Mouse (Mus musculus): Measurements from ENCODE around the gene Kpna2. TPM values are rescaled to one million over a fixed set of nuclear protein-coding genes. Genes with fewer than 3 reads are reported as not detected.
A peak's percentile ranks its signal among the peaks of the same experiment; 100 is the strongest.
"Not testable (repeated sequence)": the region's sequence is repeated elsewhere in the genome, so short reads cannot be mapped to it uniquely, and the experiment has no call there.

The Kpna2 gene
- polyA plus RNA-seq, 1 experiment from 2014 or later: 799 TPM

DNA sequence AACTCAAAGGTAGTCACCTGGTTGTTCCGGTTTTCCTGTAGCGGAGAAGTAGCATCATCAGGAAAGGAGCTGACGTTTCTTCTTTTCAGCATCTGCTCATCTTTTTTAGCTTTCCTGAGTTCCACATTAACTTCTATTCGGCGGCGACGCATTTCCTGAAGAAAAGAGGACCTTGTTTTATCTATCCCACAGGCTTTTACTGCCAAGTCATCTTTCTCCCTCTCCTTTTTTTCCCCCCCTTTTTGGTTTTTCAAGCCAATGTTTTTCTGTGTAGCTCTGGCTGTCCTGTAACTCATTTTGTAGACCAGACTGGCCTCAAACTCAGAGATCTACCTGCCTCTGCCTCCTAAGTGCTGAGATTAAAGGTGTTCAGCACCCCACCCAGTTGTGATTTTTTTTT is 2.8 kb downstream of the Kpna2 start:
- Histone ChIP-seq H3K4me1 (peaks cover 45% of the 10 kb centered on the region), H3K4me3 (peak overlapping the region; percentile 99; the same call in 1 of the 2 replicates), H3K36me3 (replicated peaks) (peaks cover 68% of the 10 kb centered on the region)
- DNase-seq (ENCODE audit: extremely low spot score, low spot score); H3K27me3 ChIP-seq (ENCODE audit: poor library complexity, severe bottlenecking); H3K27ac ChIP-seq; H3K9me3 ChIP-seq: not testable (repeated sequence)
- 95% methylated on average over 7 of the region's 7 CpGs for WGBS

DNA sequence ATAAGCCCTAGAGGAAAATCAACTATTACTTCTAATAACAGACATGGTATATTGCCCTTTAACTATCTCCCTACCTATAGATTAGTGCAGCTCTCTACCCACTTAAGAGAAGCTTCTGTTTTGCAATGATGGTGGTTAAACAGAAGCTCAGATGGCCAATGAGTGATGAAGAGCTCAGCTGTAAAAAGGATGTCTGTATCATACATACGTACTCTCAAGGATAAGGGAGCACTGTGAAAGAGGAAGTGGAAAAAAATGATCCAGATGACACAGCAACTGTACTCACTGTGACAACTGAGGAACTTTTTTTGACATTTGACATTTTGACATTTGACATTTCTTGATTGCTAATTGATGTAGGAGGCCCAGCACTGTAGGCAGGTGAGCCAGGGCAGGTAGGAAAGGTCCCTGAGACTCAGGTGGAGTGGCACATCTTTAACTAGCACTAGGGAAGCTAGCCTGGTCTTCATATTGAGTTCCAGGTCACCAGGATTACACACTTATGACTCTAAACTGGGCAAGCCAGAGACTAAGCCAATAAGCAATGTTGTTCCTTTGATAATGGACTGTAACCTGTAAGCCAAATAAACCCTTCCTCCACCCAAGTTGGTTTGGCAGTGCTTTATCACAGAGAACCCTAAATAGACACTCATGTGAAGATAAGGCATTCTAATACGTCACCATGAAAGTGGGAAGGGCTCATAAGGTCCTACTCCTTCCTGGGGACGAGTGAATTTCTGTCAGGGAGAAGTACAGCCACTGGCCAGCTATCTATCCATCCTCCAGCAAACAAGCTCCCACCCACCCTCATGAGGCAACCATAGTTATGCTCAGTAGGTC is 4.9 kb downstream of the Kpna2 start:
- no peak for DNase-seq (ENCODE audit: extremely low spot score, low spot score)
- Histone ChIP-seq H3K4me3 (0 out of 2 replicates have a peak overlapping the region, but pooled peaks have one; percentile 7), H3K4me1 (peaks cover 35% of the 10 kb centered on the region), H3K27me3 (ENCODE audit: poor library complexity, severe bottlenecking) (no peaks in the 10 kb centered on the region), H3K27ac (no peak overlapping the region), H3K36me3 (replicated peaks) (peaks cover 88% of the 10 kb centered on the region), H3K9me3 (no peaks in the 10 kb centered on the region)
- 86% methylated on average over 3 of the region's 3 CpGs for WGBS

DNA sequence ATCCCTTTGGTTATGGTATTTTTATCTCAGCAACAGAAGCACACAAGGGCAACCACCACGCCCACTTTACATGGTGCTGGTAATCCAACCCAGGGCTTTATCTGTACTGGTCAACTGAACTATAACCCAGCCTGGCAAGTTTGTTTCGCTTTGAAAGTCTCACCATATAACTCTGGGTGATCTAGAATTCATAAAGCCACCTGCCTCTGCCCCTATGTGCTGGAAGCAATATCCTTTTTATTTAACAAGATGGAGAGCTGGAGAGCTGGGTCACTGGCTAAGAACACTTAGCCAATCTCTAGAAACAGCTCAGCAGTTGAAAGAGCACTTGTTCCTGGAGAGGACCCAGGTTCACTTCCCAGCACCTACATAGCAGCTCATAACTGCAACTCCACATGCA is 12.0 kb downstream of the Kpna2 start:
- Histone ChIP-seq H3K4me3 (no peak overlapping the region), H3K27me3 (ENCODE audit: poor library complexity, severe bottlenecking) (no peaks in the 10 kb centered on the region), H3K9me3 (no peaks in the 10 kb centered on the region), H3K36me3 (replicated peaks) (peaks cover 84% of the 10 kb centered on the region), H3K4me1 (peaks cover 2% of the 10 kb centered on the region), H3K27ac (no peak overlapping the region)
- no peak for DNase-seq (ENCODE audit: extremely low spot score, low spot score)
- WGBS: 93% methylated on average over 2 of the region's 2 CpGs

DNA sequence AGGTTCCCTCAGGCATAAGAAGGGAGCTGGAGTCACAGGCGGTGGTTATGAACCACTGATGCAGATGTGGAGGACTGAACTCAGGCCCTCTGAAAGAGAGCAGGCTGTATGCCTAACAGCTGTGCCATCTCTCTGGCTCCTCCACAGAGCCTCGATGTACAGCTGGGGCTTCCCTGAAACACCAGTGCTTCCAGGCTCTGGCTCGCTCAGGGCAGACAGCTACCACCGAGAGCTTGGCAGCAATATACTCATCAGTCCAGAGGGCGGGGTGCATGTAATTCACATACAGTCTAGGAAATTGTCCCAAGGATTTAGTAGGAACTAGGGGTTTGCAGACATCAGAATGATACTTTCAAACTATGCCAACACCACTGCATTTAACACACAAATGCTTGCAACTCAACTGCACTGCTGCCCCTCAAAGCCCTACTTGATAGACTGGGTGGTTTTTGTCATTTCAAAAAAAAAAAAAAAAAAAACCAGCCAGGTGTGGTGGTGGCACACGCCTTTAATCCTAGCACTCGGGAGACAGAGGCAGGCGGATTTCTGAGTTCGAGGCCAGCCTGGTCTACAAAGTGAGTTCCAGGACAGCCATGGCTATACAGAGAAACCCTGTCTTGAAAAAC is 13.2 kb downstream of the Kpna2 start:
- H3K36me3 ChIP-seq (replicated peaks): peaks cover 71% of the 10 kb centered on the region
- H3K9me3 ChIP-seq; H3K27me3 ChIP-seq (ENCODE audit: poor library complexity, severe bottlenecking); H3K27ac ChIP-seq; H3K4me3 ChIP-seq; DNase-seq (ENCODE audit: extremely low spot score, low spot score): not testable (repeated sequence)
- peaks cover 13% of the 10 kb centered on the region for H3K4me1 ChIP-seq
- WGBS: 93% methylated on average over 9 of the region's 9 CpGs

DNA sequence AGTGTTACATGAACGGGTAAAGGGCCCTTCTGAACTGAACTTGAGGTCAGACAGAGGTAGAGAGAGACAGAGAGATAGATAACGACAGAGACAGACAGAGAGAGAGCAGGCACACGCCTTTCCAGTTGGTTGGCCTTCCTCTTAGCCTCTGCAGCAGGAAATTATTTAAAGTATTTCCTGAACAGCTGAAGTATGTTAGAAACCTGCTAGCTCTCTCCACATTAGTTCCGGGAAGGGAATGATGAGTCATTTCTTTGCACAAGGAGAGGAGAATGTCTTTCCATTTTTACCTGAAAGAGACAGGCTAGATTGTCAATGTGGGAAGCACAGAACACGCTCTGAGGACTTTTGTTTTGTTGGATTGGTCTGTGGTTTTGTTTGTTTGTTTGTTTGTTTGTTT is 17.0 kb downstream of the Kpna2 start:
- Histone ChIP-seq H3K9me3 (no peaks in the 10 kb centered on the region), H3K4me3 (no peak overlapping the region), H3K4me1 (peaks cover 13% of the 10 kb centered on the region), H3K27ac (no peak overlapping the region), H3K36me3 (replicated peaks) (peaks cover 36% of the 10 kb centered on the region), H3K27me3 (ENCODE audit: poor library complexity, severe bottlenecking) (no peaks in the 10 kb centered on the region)
- 69% methylated on average over 5 of the region's 5 CpGs for WGBS
- DNase-seq (ENCODE audit: extremely low spot score, low spot score): no peak

DNA sequence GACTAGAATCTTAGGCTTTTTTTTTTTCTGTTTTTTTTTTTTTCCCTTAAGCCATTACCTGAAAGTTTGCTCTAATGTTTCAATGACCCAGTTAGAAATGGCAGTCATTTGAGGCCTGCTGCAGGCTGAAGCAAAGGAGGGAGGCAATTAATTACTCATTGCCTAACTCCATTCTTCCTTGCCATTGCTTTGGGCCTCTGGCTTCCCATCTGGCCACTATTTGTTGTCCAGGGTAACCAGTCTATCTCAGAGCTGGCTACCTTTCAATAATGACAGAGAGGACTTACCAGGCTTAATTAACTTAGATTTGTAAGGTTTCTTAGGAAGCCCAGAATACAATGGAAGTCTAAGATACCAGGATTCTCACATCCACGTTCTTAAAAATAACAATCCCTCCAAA is 17.6 kb downstream of the Kpna2 start:
- no peaks in the 10 kb centered on the region for H3K9me3 ChIP-seq
- H3K36me3 ChIP-seq (replicated peaks): peaks cover 30% of the 10 kb centered on the region
- peaks cover 13% of the 10 kb centered on the region for H3K4me1 ChIP-seq
- H3K4me3 ChIP-seq: no peak overlapping the region
- DNase-seq (ENCODE audit: extremely low spot score, low spot score): no peak
- H3K27ac ChIP-seq: no peak overlapping the region
- no peaks in the 10 kb centered on the region for H3K27me3 ChIP-seq (ENCODE audit: poor library complexity, severe bottlenecking)
- 31% methylated on average over 1 of the region's 1 CpGs for WGBS

DNA sequence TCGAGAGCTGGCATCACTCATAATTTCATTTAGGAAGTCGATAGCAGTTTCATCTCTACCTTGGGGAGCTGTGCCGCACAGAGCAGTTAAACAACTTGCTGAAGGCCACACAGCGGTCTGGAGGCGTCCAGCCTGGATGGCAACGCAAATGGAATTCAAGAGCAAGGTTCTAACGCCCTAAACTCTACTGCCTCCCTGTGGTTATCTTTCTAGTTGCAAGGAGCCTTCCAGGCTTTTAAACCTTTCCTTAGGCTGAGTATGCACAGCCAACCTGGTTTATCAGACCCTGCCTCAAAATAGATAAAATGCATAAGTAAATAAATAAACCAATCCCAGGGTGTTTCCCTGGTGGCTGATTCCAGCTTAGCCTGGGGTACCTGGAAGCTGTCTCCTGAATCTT is 18.9 kb downstream of the Kpna2 start:
- H3K27ac ChIP-seq: no peak overlapping the region
- H3K36me3 ChIP-seq (replicated peaks): peaks cover 18% of the 10 kb centered on the region
- H3K4me1 ChIP-seq: peaks cover 13% of the 10 kb centered on the region
- DNase-seq (ENCODE audit: extremely low spot score, low spot score): peak; percentile 37
- H3K27me3 ChIP-seq (ENCODE audit: poor library complexity, severe bottlenecking): no peaks in the 10 kb centered on the region
- no peak overlapping the region for H3K4me3 ChIP-seq
- no peaks in the 10 kb centered on the region for H3K9me3 ChIP-seq
- WGBS: 30% methylated on average over 7 of the region's 7 CpGs

DNA sequence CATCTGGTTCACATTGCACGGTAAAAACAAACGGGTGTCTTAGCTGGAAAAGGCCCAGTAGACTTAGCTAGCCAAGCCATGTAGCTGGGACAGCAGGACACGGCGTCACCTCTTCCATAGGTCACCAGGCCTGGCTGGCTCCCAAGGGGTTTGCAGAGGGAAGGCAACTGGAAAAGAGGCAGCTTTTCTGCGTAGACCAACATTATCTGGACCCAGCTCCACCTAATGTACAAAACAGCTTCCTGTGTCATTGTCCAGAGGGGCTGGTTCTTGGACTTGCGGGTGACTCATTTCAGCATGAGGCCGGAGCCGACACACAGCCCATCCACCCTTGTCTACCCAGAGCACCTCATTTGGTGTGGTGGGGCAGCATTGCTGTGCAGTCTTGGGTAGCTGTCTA is 23.1 kb downstream of the Kpna2 start:
- no peaks in the 10 kb centered on the region for H3K9me3 ChIP-seq
- WGBS: 88% methylated on average over 8 of the region's 8 CpGs

DNA sequence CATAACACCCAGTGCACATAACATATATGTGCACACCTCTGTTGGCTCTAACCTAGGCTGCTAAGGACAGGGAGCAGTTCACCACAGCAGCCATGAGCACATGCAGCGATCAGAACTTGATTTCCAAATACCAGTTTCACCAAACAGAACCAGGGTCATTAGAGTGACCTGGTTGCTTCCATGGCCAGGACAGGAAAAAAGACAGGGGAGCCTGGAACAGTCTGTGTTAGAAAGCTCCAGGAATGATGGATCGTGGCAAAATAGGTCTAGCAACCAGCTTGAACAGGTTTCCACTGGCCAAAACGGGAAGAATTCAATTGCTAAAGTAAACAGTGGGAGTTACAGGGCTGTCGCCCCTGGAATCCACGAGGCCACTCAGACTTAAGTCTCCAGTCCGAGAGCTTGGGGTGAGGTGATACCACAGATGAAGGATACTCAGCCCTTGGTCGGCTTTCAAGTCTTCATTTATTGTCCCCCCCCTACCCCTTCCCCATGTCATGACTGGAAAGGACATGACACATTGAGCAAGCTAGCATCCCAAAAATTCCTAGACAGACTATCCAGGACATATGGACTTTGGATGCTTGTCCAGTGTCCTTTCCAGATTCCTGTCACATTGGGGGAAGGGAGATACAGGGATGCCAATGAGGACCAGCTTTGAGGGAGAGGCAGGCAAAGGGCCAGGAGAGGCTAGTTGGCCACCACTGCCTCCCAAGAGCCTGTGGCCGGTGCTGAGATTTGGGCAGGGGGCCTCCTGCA is 23.7 kb downstream of the Kpna2 start:
- Histone ChIP-seq H3K27me3 (ENCODE audit: poor library complexity, severe bottlenecking) (no peaks in the 10 kb centered on the region), H3K27ac (no peak overlapping the region), H3K4me1 (no peaks in the 10 kb centered on the region), H3K4me3 (no peak overlapping the region), H3K9me3 (no peaks in the 10 kb centered on the region), H3K36me3 (replicated peaks) (no peaks in the 10 kb centered on the region)
- no peak for DNase-seq (ENCODE audit: extremely low spot score, low spot score)
- 78% methylated on average over 8 of the region's 8 CpGs for WGBS

More for the DNA sequence above, 23.1 kb downstream of the Kpna2 start:
- Histone ChIP-seq H3K27me3 (ENCODE audit: poor library complexity, severe bottlenecking) (no peaks in the 10 kb centered on the region), H3K4me1 (no peaks in the 10 kb centered on the region), H3K27ac (no peak overlapping the region), H3K4me3 (no peak overlapping the region), H3K36me3 (replicated peaks) (no peaks in the 10 kb centered on the region)
- no peak for DNase-seq (ENCODE audit: extremely low spot score, low spot score)

DNA sequence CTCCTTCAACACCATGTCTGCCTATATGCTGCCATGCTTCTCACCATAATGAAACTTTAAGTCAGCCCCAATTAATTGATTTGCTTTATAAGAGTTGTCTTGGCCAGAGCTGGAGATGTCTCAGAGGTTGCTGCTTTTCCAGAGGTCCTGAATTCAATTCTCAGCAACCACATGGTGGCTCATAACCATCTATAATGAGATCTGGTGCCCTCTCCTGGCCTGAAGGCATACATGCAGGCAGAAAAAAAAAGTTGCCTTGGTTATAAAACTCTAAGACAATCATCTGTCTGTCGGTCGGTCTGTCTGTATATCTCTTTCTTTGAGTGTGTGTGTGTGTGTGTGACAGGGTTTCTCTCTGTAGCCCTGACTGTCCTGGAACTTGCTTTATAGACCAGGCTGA is 24.9 kb downstream of the Kpna2 start:
- Histone ChIP-seq H3K27ac (no peak overlapping the region), H3K9me3 (no peaks in the 10 kb centered on the region), H3K36me3 (replicated peaks) (no peaks in the 10 kb centered on the region), H3K4me3 (no peak overlapping the region), H3K27me3 (ENCODE audit: poor library complexity, severe bottlenecking) (no peaks in the 10 kb centered on the region), H3K4me1 (no peaks in the 10 kb centered on the region)
- DNase-seq (ENCODE audit: extremely low spot score, low spot score): no peak
- WGBS: 92% methylated on average over 2 of the region's 2 CpGs

DNA sequence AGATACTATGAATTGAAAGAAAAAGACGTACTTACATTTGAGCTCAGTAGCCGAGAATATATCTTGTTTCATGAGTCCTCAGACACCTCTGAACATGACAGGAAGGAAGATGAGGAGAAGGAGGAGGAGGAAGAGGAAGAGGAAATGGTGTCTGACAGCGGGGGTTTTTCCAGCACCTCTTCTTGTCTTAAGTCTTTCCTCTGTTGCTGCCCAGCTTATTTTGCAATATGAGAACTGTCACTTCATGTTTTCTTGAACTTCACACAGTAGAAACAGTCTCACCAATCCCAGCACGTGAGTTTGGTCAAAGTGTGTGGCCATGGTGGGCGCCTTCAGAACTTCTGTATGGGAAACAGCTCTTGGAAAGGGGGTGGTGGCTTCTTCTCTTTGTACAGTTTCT is 26.3 kb downstream of the Kpna2 start:
- no peaks in the 10 kb centered on the region for H3K36me3 ChIP-seq (replicated peaks)
- DNase-seq (ENCODE audit: extremely low spot score, low spot score): no peak
- no peak overlapping the region for H3K4me3 ChIP-seq
- no peaks in the 10 kb centered on the region for H3K4me1 ChIP-seq
- H3K9me3 ChIP-seq: no peaks in the 10 kb centered on the region
- H3K27me3 ChIP-seq (ENCODE audit: poor library complexity, severe bottlenecking): no peaks in the 10 kb centered on the region
- WGBS: 87% methylated on average over 5 of the region's 5 CpGs
- no peak overlapping the region for H3K27ac ChIP-seq

DNA sequence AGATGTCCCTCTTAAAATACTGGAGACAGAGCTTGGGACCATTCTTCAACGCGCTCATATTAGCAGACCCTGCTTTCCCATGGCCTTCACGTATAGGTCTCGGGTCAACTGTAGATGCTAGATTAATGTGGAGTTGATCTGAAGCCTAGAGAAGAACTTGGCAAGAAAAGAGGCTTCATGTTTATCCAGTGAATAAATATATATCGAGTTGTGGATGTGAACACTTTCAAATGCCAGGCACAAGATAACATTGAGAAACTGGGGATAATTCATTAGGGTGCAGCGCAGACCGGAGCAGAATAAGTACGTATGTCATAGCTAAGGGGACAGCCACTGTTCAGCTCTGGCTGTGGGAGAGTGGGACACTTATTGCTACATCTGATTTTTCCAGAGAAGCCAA is 29.5 kb downstream of the Kpna2 start:
- 96% methylated on average over 8 of the region's 8 CpGs for WGBS
- Histone ChIP-seq H3K4me3 (no peak overlapping the region), H3K4me1 (no peaks in the 10 kb centered on the region), H3K27me3 (ENCODE audit: poor library complexity, severe bottlenecking) (no peaks in the 10 kb centered on the region), H3K27ac (no peak overlapping the region), H3K36me3 (replicated peaks) (no peaks in the 10 kb centered on the region), H3K9me3 (peaks cover 4% of the 10 kb centered on the region; the same call in 1 of the 2 replicates)
- DNase-seq (ENCODE audit: extremely low spot score, low spot score): no peak

DNA sequence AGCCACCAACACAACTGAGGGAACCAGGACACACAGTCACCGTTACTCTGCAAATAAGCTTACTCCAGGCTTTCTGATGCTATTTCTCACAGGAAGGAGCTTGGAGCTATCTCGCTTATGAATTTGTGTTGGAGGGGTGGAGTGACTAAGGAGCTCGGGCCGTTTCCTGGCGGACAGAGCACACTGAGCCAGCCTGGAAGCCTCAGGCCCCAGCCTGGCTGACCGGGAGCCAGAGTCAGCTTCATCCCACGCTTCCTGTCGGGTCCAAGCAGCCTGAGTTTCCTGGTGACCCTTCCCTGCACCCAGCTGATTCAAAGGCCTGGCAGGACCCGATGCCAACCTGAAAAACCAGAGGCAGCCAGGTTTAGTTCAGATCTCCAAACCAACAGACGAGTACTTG is 31.7 kb downstream of the Kpna2 start:
- no peaks in the 10 kb centered on the region for H3K4me1 ChIP-seq
- H3K4me3 ChIP-seq: no peak overlapping the region
- DNase-seq (ENCODE audit: extremely low spot score, low spot score): no peak
- peaks cover 4% of the 10 kb centered on the region; the same call in 1 of the 2 replicates for H3K9me3 ChIP-seq
- no peak overlapping the region for H3K27ac ChIP-seq
- WGBS: 78% methylated on average over 10 of the region's 10 CpGs
- H3K36me3 ChIP-seq (replicated peaks): no peaks in the 10 kb centered on the region
- no peaks in the 10 kb centered on the region for H3K27me3 ChIP-seq (ENCODE audit: poor library complexity, severe bottlenecking)
